Mouse (Mus musculus) erythroblast, embryonic 14.5 days (primary cell): ENCODE measurements around the gene Zdhhc6.

Experiments
- GATA1 ChIP-seq: IDR thresholded peaks from 2 replicates; pipeline ENCODE4 v1.6.1; 2012; ENCODE audit warnings: low read length, inconsistent platforms, mixed read lengths
- TAL1 ChIP-seq: IDR thresholded peaks from 3 replicates; pipeline ENCODE4 v1.6.1; 2012; ENCODE audit warnings: low read length, inconsistent platforms, mixed read lengths

- no peak for TF ChIP-seq TAL1
- TF ChIP-seq GATA1: peak; percentile 22; the same call in 1 of the 2 replicates
Measured at GRCm38 (mm10) chr19:55316109-55316714, 380 bp upstream of the Zdhhc6 start, which contains the start of gene Vti1a.
